Mouse (Mus musculus) liver, embryonic 11.5 days (tissue): ENCODE results near the gene Prdx2. TPM values are rescaled to one million over a fixed set of nuclear protein-coding genes. Genes with fewer than 3 reads are reported as not detected.
A peak's percentile ranks its signal among the peaks of the same experiment; 100 is the strongest.

ENCODE experiments used
- ATAC-seq: fragments of 200-750 bp; cut with Nextera tagmentation; replicated peaks from 2 replicates; pipeline ENCODE4 v1.8.0; 2017; ENCODE audit warnings: moderate number of reproducible peaks, mild to moderate bottlenecking, moderate TSS enrichment, moderate library complexity; ENCODE audit not compliant: low FRiP score
- DNase-seq: peaks from one replicate; pipeline ENCODE4 v3.0.0-alpha.2; 2017; ENCODE audit warnings: low spot score
- H3K27ac ChIP-seq: fragments of 300-500 bp; sonication (generic); 2 replicates; pipeline ENCODE4 v1.5.1; 2014; ENCODE audit warnings: mild to moderate bottlenecking, low read depth, low read length, control low read depth
- H3K27me3 ChIP-seq: fragments of 300-500 bp; sonication (generic); replicated peaks from 2 replicates; pipeline ENCODE4 v1.6.1; 2014; ENCODE audit warnings: low read length, mixed read lengths; ENCODE audit not compliant: control insufficient read depth, insufficient read depth
- H3K36me3 ChIP-seq: fragments of 300-500 bp; sonication (generic); 2 replicates; pipeline ENCODE4 v1.6.1; 2014; ENCODE audit warnings: mild to moderate bottlenecking, low read length, moderate library complexity, mixed read lengths; ENCODE audit not compliant: control insufficient read depth, insufficient read depth
- H3K4me1 ChIP-seq: fragments of 300-500 bp; sonication (generic); replicated peaks from 2 replicates; pipeline ENCODE4 v1.6.1; 2014; ENCODE audit warnings: low read length, mixed read lengths; ENCODE audit not compliant: control insufficient read depth, insufficient read depth
- H3K4me2 ChIP-seq: fragments of 300-500 bp; sonication (generic); 2 replicates; pipeline ENCODE4 v1.6.1; 2014; ENCODE audit warnings: mild to moderate bottlenecking, control low read depth, moderate library complexity
- H3K4me3 ChIP-seq: fragments of 300-500 bp; sonication (generic); 2 replicates; pipeline ENCODE4 v1.5.1; 2014; ENCODE audit warnings: low read depth, low read length, control low read depth
- H3K9ac ChIP-seq: fragments of 300-500 bp; sonication (generic); 2 replicates; pipeline ENCODE4 v1.6.1; 2014; ENCODE audit warnings: low read depth, low read length, control low read depth
- H3K9me3 ChIP-seq: fragments of 300-500 bp; sonication (generic); 2 replicates; pipeline ENCODE4 v1.6.1; 2016; ENCODE audit warnings: low read length, inconsistent platforms, mixed read lengths; ENCODE audit not compliant: control insufficient read depth
- WGBS: fragments of 180-500 bp; shearing (Covaris S2); extraction: QIAGEN DNeasy Blood & Tissue Kit; methylation state at CpG from one replicate; pipeline ENCODE4 v1.1.7; 2014; 5-methylcytosine and 5-hydroxymethylcytosine counted together
- polyA plus RNA-seq: library from polyadenylated mRNA; unstranded; fragments of >200 nt; fragmentation: Nextera tagmentation; extraction: Ambion mirVana; gene quantifications from 2 replicates; pipeline ENCODE4 v1.2.1, GENCODE M21; 2014

Prdx2 gene
- polyA plus RNA-seq, 1 experiment from 2014 or later = 1,409 TPM

DNA sequence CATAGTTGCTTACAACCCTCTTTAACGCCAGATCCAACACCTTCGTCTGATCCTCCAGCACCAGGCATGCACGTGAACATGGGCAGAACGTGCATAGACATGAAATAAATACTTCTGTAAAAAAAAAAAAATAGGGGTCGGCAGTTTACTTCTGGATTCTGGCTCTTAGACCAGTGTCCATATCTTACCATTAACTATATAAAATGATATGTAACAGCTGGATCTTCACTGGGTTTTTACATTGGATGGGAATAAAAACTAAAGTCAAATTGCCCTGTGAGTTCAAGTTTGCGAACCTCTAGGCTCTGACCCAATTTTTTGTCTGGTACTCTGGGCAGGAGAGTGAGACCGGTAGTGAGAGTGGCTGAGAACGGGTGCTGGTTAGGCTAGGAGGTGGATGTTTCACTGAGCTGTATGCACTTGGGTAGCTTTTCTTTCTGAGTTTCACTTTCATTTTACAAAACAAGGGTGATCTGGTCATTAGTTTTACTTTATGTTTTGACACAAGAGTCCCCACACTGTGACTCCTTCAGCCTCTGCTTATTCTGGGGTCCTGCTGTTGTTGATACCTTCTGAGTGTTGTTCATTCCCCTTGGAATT, 5.3 kb downstream of the Prdx2 start:
- Histone ChIP-seq H3K4me2 (peak overlapping the region; percentile 99), H3K27me3 (no peaks in the 10 kb centered on the region), H3K27ac (peak overlapping the region; percentile 96), H3K9me3 (no peaks in the 10 kb centered on the region), H3K4me1 (peaks cover 60% of the 10 kb centered on the region), H3K36me3 (peaks cover 38% of the 10 kb centered on the region), H3K9ac (peak overlapping the region; percentile 37), H3K4me3 (peak overlapping the region; percentile 78)
- ATAC-seq (no peak), DNase-seq (no peak)
- WGBS = 79% methylated on average over 8 of the region's 8 CpGs

DNA sequence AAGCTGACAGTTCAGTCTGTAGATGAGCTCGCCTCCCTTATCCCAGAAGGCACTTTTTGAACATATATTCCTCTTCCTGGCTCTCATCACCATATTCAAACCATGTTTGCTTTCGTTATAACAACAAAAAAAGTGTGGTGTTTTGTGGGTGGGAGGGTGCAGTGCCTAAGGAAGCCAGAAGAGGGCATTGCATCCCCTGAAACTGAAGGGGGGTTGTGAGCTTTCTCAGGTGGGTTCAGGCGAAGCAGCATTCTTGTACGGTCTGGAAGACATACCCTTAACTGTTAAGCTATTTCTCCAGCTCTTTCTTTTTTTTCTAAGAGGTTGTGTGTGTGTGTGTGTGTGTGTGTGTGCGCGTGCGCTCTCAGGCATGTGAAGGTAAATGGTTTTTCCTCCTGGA, 6.0 kb downstream of the Prdx2 start:
- peak overlapping the region; percentile 37; the same call in 1 of the 2 replicates for H3K9ac ChIP-seq
- DNase-seq (peak; percentile 69), ATAC-seq (no peak)
- H3K27me3 ChIP-seq = no peaks in the 10 kb centered on the region
- no peaks in the 10 kb centered on the region for H3K9me3 ChIP-seq
- H3K27ac ChIP-seq = peak overlapping the region; percentile 96
- H3K36me3 ChIP-seq = peaks cover 38% of the 10 kb centered on the region
- peak overlapping the region; percentile 99 for H3K4me2 ChIP-seq
- 26% methylated on average over 7 of the region's 7 CpGs for WGBS
- peak overlapping the region; percentile 78 for H3K4me3 ChIP-seq
- peaks cover 66% of the 10 kb centered on the region for H3K4me1 ChIP-seq

DNA sequence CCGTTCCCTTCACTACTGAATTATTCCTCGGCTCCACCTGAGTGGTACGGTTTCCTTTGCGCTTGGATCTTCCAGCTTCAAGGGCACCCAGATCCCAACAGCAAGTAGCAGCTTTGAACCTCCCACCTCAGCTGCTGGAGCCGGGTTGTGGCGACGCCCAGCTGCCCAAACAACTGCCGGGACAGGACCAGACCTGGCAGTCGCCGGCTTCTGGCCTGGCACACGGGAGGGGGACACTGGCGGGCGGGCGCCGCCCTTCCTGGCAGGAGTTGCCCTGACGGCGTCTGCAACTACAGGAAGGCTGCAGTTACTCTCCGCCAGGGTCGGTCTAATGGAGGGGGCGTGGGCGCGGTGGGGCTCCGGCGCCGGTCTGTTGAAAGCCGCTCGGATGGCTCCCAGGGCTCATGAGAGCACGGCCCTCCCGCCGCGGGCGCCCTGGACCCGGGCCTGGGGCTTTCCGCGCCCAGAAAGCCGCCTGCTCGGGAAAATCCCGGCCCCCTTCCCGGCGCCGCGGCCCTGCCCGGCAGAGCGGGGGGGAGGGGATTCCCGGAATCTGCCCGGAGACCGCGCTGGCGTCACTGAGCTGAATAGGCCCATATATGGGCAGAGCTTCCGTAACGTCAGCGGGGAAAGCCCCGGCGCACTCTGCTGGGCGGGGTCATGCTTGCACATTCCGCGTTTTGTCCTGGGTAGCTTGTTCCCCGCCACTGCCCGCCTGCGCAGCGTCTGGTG, 6.8 kb downstream of the Prdx2 start:
- WGBS = under 1% methylated on average over 59 of the region's 61 CpGs
- Histone ChIP-seq H3K27ac (peak overlapping the region; percentile 96), H3K9ac (peak overlapping the region; percentile 86), H3K4me2 (peak overlapping the region; percentile 99), H3K36me3 (peaks cover 33% of the 10 kb centered on the region), H3K9me3 (no peaks in the 10 kb centered on the region), H3K27me3 (no peaks in the 10 kb centered on the region), H3K4me1 (peaks cover 66% of the 10 kb centered on the region), H3K4me3 (peak overlapping the region; percentile 78)
- peak; percentile 79 for ATAC-seq
- peak; percentile 92 for DNase-seq

DNA sequence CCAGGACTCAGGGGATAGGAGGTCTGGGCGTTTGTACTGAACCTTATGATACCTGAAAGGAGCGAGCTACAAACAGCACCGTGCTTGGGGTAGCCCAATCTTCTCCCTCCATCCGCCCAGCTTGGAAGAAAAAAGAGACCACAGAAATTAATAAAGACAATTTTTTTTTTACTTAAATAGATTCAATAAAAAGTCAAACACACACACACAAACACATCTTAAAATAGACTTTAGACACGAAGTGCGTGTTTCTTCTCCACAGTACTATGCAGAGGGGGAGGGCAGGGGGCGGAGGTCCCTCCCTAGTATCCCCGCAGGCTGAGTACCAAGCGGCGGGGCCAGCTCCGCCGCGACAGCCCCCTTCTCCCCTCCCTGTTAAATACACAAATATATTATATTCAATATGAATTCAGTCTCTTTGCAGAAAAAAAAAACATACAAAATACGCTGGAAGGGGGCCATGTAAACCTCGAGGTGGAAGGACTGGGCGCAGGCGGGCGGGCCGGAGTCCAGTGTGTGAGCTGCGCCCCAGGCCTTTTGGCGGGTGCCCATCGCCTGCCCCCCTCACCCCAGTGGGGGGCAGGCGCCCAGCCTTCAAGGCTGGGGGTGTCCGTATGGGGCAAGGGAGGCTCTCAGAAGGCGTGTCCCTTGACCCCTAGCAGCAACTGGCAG, 7.5 kb downstream of the Prdx2 start:
- Histone ChIP-seq H3K4me2 (peak overlapping the region; percentile 99), H3K4me3 (peak overlapping the region; percentile 78), H3K27ac (peak overlapping the region; percentile 96), H3K36me3 (peaks cover 26% of the 10 kb centered on the region; the same call in 1 of the 2 replicates), H3K4me1 (peaks cover 63% of the 10 kb centered on the region), H3K9me3 (no peaks in the 10 kb centered on the region), H3K9ac (peak overlapping the region; percentile 86), H3K27me3 (no peaks in the 10 kb centered on the region)
- DNase-seq = peak; percentile 49
- ATAC-seq = no peak
- WGBS = 2% methylated on average over 25 of the region's 25 CpGs

DNA sequence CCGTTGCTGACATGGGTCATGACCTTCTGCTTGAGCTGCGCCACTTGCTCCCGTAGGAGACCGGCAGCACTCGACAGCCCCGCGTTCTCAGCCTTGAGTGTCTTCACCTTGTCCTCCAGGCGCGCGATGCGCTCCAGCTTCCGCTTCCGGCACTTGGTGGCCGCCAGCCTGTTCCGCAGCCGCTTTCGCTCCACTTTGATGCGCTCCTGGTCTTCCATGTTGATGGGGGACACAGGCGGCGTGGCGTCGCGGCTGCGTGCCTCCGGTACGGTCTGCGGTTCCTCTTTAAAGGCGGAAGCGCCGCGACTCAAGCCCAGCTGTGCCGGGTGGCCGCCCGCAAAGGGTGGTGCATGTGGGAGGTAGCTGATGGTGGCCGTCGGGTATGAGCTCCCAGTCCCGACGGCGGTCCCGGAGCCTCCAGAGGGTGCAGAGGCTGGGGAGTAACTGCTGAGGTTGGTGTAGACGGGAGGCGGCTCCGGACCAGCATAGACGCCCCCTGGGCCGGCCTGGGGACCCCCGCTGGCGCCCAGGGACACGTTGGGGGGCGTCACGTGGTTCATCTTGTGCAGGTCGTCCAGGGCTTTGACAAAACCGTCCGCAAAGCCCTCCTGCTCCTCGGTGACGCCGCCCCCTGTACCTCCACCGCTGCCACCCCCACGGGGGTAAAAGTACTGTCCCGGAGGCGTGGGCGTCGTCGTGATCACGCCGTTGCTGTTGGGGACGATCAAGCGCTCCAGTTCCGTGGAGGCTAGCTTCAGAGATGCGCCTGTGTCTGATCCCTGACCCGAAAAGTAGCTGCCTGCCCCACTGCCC, 8.3 kb downstream of the Prdx2 start:
- ATAC-seq (no peak), DNase-seq (peak; percentile 79)
- Histone ChIP-seq H3K4me2 (peak overlapping the region; percentile 99), H3K4me1 (peaks cover 64% of the 10 kb centered on the region), H3K27ac (peak overlapping the region; percentile 96), H3K4me3 (peak overlapping the region; percentile 78), H3K9ac (peak overlapping the region; percentile 86), H3K27me3 (no peaks in the 10 kb centered on the region), H3K36me3 (peaks cover 22% of the 10 kb centered on the region; the same call in 1 of the 2 replicates), H3K9me3 (no peaks in the 10 kb centered on the region)
- under 1% methylated on average over 70 of the region's 70 CpGs for WGBS

DNA sequence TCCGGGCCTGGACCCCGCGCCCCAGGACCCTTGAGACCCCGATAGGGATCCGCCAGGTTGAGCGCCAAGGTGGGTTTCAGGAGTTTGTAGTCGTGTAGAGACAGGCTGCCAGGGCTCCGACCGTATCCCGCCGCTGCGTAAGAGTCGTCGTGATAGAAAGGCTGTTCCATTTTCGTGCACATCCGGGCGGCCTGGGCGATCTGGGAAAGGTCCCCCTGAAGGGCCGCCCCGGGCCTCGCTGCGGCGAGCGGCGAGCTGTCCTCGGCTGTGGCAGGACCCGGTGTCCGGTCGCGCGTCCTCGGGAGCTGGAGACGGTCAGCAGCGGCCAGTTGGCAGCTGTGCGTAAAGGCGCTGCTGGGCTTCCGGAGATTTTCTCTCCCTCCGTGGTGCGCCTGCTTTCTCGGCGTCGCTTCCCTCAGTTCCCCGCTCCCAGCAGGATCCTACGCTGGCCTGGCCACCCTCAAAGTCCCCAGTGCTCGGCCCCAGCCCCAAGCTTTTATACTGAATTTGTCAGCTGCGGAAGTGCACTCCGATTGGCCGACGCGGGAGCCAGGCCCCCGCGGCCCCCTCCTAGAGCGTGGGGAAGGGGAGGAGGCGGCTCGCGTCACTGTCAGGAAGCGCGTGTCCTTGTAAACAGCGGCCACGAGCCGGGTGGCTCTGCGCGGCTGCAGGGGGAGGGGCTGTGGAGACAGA, 9.0 kb downstream of the Prdx2 start, which contains the start of gene Junb:
TSS of gene Junb (minus strand) at position 471 of the 693 bp plus-strand sequence.
- no peaks in the 10 kb centered on the region for H3K9me3 ChIP-seq
- WGBS = under 1% methylated on average over 63 of the region's 63 CpGs
- H3K27ac ChIP-seq = peak within 1 kb of the TSS; percentile 96
- peak within 1 kb of the TSS; percentile 78 for H3K4me3 ChIP-seq
- no peaks in the 10 kb centered on the region for H3K27me3 ChIP-seq
- peak within 1 kb of the TSS; percentile 99 for H3K4me2 ChIP-seq
- ATAC-seq (peak; percentile 57), DNase-seq (peak; percentile 92)
- H3K36me3 ChIP-seq = peaks cover 16% of the 10 kb centered on the region; the same call in 1 of the 2 replicates
- H3K4me1 ChIP-seq = peaks cover 62% of the 10 kb centered on the region
- H3K9ac ChIP-seq = peak within 1 kb of the TSS; percentile 86

DNA sequence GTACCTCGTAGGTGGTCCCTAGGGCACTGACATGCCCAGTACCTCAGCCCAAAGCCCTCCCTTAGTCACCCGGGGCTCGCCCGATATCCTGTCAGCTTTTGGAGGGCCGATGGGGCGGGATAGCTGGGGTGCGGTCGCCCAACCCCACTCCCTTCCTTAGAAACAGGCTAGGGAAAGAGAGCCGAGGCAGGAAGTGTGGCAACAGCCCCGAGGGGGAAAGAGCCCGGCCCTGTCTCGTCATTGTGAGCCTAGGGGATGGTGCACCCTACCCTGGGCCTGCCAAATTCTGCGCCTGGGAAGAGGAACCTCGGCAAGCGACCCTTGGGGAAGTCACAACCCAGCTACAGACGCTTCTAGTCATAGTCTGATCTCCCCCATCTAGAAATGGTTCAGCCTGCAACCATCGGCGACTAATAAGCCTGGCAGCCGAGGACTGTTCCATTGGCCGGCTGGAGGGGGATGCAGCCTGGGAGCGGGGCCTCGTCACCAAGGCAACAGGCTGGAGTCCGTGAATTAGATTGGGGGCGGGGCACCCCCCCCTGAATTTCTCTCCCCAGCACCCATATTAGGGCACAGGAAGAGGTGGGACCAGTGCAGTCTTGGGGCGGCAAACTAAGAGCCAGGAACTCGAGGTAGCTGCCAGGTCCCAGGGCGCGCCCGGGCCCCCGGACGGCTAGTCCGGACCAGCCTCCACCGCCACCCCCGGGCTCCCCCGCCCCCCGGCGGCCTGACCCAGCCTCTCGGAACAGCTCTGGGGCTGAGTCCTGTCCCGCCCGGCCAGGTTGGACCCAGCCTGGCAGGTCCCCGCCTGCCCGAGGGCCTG, 10.4 kb downstream of the Prdx2 start:
- H3K4me1 ChIP-seq = peaks cover 70% of the 10 kb centered on the region
- peaks cover 4% of the 10 kb centered on the region; the same call in 1 of the 2 replicates for H3K36me3 ChIP-seq
- ATAC-seq (peak; percentile 53), DNase-seq (peak; percentile 90)
- no peaks in the 10 kb centered on the region for H3K9me3 ChIP-seq
- peak overlapping the region; percentile 78 for H3K4me3 ChIP-seq
- WGBS = 2% methylated on average over 42 of the region's 42 CpGs
- peak overlapping the region; percentile 62 for H3K9ac ChIP-seq
- H3K4me2 ChIP-seq = peak overlapping the region; percentile 99
- H3K27me3 ChIP-seq = no peaks in the 10 kb centered on the region
- peak overlapping the region; percentile 59 for H3K27ac ChIP-seq
